Mouse (Mus musculus) layer of hippocampus, postnatal 36 days (tissue): ENCODE results near the gene Dtwd1. TPM values are rescaled to one million over a fixed set of nuclear protein-coding genes. Genes with fewer than 3 reads are reported as not detected.
"Not testable (repeated sequence)": the region's sequence is repeated elsewhere in the genome, so short reads cannot be mapped to it uniquely, and the experiment has no call there.

Experiments
- DNase-seq, 2 experiments: peaks; one replicate each; pipeline ENCODE4 v3.0.0; 2022
- total RNA-seq, 2 experiments: library from RNA; stranded (reverse); gene quantifications; 2 replicates each; pipeline ENCODE4 v1.2.3; 2021

Gene Dtwd1
- 10 to 100 TPM; 15.5 to 16.8 TPM for total RNA-seq

GRCm38 (mm10) chr2:126151855-126152571 is at the start of gene Dtwd1, which contains the start of gene Fam227b:
TSS of gene Dtwd1 (plus strand) at chr2:126152141.
TSS of gene Fam227b (minus strand) at chr2:126152004.
- DNase-seq, result peak; percentile 98

- DNase-seq, result no peak
Observed at GRCm38 (mm10) chr2:126147723-126148122, 4.2 kb upstream of the Dtwd1 start.

- DNase-seq, result no peak
Observed at GRCm38 (mm10) chr2:126165277-126166018, 13.5 kb downstream of the Dtwd1 start.

GRCm38 (mm10) chr2:126166335-126166734 is 14.4 kb downstream of the Dtwd1 start:
- DNase-seq, result no peak

GRCm38 (mm10) chr2:126166848-126167617 is 15.1 kb downstream of the Dtwd1 start:
- DNase-seq, result no peak

- DNase-seq, result no peak
Observed at GRCm38 (mm10) chr2:126171427-126171826, 19.5 kb downstream of the Dtwd1 start.

GRCm38 (mm10) chr2:126191306-126191705 is 39.4 kb downstream of the Dtwd1 start:
- DNase-seq, result no peak

GRCm38 (mm10) chr2:126192129-126192528 is 40.2 kb downstream of the Dtwd1 start:
- no peak for DNase-seq

GRCm38 (mm10) chr2:126195631-126196356 is 43.9 kb downstream of the Dtwd1 start:
- DNase-seq, result no peak

- DNase-seq, result no peak
Observed at GRCm38 (mm10) chr2:126198971-126199370, 47.0 kb downstream of the Dtwd1 start.

- no peak for DNase-seq
Observed at GRCm38 (mm10) chr2:126211011-126211680, 59.2 kb downstream of the Dtwd1 start.

GRCm38 (mm10) chr2:126214800-126215199 is 62.9 kb downstream of the Dtwd1 start, which contains the start of gene Gm17555:
TSS of gene Gm17555 (plus strand) at chr2:126215100.
- DNase-seq, result not testable (repeated sequence)

Other genes with a start within 250 kb of the Dtwd1 start
- gene Fgf7, start 117.5 kb upstream of the Dtwd1 start, total RNA-seq, result under 1 TPM; 0.40 to 0.78 TPM
- not detected for gene Fam227b, start 137 bp upstream of the Dtwd1 start, total RNA-seq
- not detected for gene Gm17555, start 63.0 kb downstream of the Dtwd1 start, total RNA-seq